Mouse (Mus musculus): ENCODE data around the gene Tmem178. TPM values are rescaled to one million over a fixed set of nuclear protein-coding genes. Genes with fewer than 3 reads are reported as not detected.

The Tmem178 gene
- polyA plus RNA-seq, 1 experiment = not detected

DNA sequence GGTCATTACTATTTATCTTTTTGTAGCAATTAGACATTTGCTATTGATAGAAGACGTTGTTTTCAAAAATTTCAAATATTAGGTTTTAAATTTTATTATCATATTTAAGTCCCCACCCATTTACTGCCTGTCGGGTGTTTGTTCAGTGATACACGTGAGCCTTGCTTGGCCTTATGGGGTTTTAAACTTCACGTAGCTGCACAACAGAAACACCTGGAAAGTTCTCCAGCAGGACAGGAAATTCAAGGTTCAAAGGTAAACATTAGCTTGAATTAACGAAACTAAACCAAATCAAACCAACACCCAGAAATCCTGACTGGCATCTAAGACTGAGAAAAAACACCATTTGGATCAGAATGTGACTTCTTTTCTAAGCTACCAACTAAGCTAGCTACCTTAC lies 57.7 kb downstream of the Tmem178 start:
- H3K9me3 ChIP-seq (ENCODE audit: control insufficient read depth, low read length) = no peaks in the 10 kb centered on the region
- H3K4me3 ChIP-seq (replicated peaks) = no peak overlapping the region
- no peak for TF ChIP-seq GATA1 (IDR thresholded peaks at IDR 0.05; ENCODE audit: low read length)
- no peak for TF ChIP-seq TAL1 (IDR thresholded peaks at IDR 0.05; ENCODE audit: low read length)
- no peaks in the 10 kb centered on the region for H3K4me1 ChIP-seq (ENCODE audit: control insufficient read depth)
- no peaks in the 10 kb centered on the region for H3K27me3 ChIP-seq (ENCODE audit: control insufficient read depth)
- H3K36me3 ChIP-seq (ENCODE audit: control insufficient read depth) = no peaks in the 10 kb centered on the region

- Histone ChIP-seq H3K4me3 (replicated peaks) (no peak overlapping the region), H3K27me3 (ENCODE audit: control insufficient read depth) (no peaks in the 10 kb centered on the region), H3K36me3 (ENCODE audit: control insufficient read depth) (no peaks in the 10 kb centered on the region), H3K4me1 (ENCODE audit: control insufficient read depth) (no peaks in the 10 kb centered on the region), H3K9me3 (ENCODE audit: control insufficient read depth, low read length) (no peaks in the 10 kb centered on the region)
- TF ChIP-seq GATA1 (IDR thresholded peaks at IDR 0.05; ENCODE audit: low read length) = no peak
- TF ChIP-seq TAL1 (IDR thresholded peaks at IDR 0.05; ENCODE audit: low read length) = no peak
These were observed 60.0 kb downstream of the Tmem178 start for GRCm38 (mm10) chr17:81004454-81004853.

DNA sequence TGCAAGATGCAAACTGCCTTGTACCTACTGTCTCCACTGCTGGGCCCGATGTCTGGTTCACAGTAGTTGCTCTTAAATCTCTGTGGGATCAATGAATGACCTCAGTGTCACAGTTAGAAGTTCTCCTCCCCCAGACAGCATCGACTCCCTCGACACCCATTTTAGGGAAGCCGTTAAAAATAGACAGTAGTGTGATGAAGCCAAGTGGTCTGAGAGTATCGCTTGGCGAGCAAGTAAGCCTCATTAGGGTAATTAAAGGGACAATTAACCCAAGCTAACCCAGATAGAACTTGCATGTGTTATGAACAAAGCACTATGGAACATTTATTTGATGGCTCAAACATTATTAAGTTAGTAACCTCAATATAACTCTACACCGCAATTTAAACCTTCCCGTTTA lies 60.9 kb downstream of the Tmem178 start:
- H3K4me1 ChIP-seq (ENCODE audit: control insufficient read depth) = no peaks in the 10 kb centered on the region
- no peaks in the 10 kb centered on the region for H3K27me3 ChIP-seq (ENCODE audit: control insufficient read depth)
- TF ChIP-seq TAL1 (IDR thresholded peaks at IDR 0.05; ENCODE audit: low read length) = no peak
- no peak for TF ChIP-seq GATA1 (IDR thresholded peaks at IDR 0.05; ENCODE audit: low read length)

GRCm38 (mm10) chr17:81009112-81009511 lies 64.7 kb downstream of the Tmem178 start:
- H3K36me3 ChIP-seq (ENCODE audit: control insufficient read depth) = no peaks in the 10 kb centered on the region
- TF ChIP-seq GATA1 (IDR thresholded peaks at IDR 0.05; ENCODE audit: low read length) (no peak), TAL1 (IDR thresholded peaks at IDR 0.05; ENCODE audit: low read length) (no peak)
- no peak overlapping the region for H3K4me3 ChIP-seq (replicated peaks)
- H3K4me1 ChIP-seq (ENCODE audit: control insufficient read depth) = no peaks in the 10 kb centered on the region
- no peaks in the 10 kb centered on the region for H3K27me3 ChIP-seq (ENCODE audit: control insufficient read depth)
- no peaks in the 10 kb centered on the region for H3K9me3 ChIP-seq (ENCODE audit: control insufficient read depth, low read length)

More for the DNA sequence above, 60.9 kb downstream of the Tmem178 start:
- Histone ChIP-seq H3K4me3 (replicated peaks) (no peak overlapping the region), H3K9me3 (ENCODE audit: control insufficient read depth, low read length) (no peaks in the 10 kb centered on the region), H3K36me3 (ENCODE audit: control insufficient read depth) (no peaks in the 10 kb centered on the region)

- no peaks in the 10 kb centered on the region for H3K36me3 ChIP-seq (ENCODE audit: control insufficient read depth)
- TF ChIP-seq TAL1 (IDR thresholded peaks at IDR 0.05; ENCODE audit: low read length) = no peak
- no peak for TF ChIP-seq GATA1 (IDR thresholded peaks at IDR 0.05; ENCODE audit: low read length)
- no peak overlapping the region for H3K4me3 ChIP-seq (replicated peaks)
- no peaks in the 10 kb centered on the region for H3K9me3 ChIP-seq (ENCODE audit: control insufficient read depth, low read length)
- H3K27me3 ChIP-seq (ENCODE audit: control insufficient read depth) = no peaks in the 10 kb centered on the region
- H3K4me1 ChIP-seq (ENCODE audit: control insufficient read depth) = no peaks in the 10 kb centered on the region
These were observed 65.8 kb downstream of the Tmem178 start for GRCm38 (mm10) chr17:81010199-81010598.

GRCm38 (mm10) chr17:81010844-81011685 lies 66.6 kb downstream of the Tmem178 start:
- H3K36me3 ChIP-seq (ENCODE audit: control insufficient read depth) = no peaks in the 10 kb centered on the region
- no peaks in the 10 kb centered on the region for H3K4me1 ChIP-seq (ENCODE audit: control insufficient read depth)
- TF ChIP-seq GATA1 (IDR thresholded peaks at IDR 0.05; ENCODE audit: low read length) (no peak), TAL1 (IDR thresholded peaks at IDR 0.05; ENCODE audit: low read length) (no peak)
- H3K27me3 ChIP-seq (ENCODE audit: control insufficient read depth) = no peaks in the 10 kb centered on the region
- H3K9me3 ChIP-seq (ENCODE audit: control insufficient read depth, low read length) = no peaks in the 10 kb centered on the region
- no peak overlapping the region for H3K4me3 ChIP-seq (replicated peaks)

DNA sequence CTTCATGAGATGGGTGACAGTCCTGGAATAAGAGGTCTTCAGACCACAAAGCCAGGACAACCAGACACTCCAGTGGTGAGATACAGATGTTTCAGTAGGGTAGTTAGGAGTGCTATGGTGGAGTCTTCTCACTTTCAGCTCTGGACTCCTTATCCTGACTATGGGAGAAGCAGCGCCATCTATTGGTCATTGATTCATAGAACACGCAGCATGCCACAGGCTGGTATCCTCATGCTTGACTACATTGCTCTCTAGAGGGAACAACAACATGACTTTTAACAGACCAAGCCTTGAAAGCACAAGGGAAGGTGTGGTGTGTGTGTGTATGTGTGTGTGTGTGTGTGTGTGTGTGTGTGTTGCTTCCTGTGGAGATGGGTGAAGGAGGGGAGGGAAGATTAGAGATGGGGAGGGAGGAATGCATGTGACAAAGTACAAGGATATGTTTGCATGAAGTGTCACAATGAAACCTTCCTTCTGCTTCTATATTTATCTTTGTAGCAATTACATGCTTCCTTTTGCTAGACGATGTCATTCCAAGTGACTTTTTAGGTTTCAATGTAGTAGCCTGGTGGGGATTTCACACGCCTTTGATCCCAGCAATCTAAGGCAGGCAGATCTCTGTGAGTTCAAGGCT lies 71.5 kb downstream of the Tmem178 start:
- Histone ChIP-seq H3K4me1 (ENCODE audit: control insufficient read depth) (no peaks in the 10 kb centered on the region), H3K36me3 (ENCODE audit: control insufficient read depth) (no peaks in the 10 kb centered on the region), H3K9me3 (ENCODE audit: control insufficient read depth, low read length) (no peaks in the 10 kb centered on the region), H3K27me3 (ENCODE audit: control insufficient read depth) (no peaks in the 10 kb centered on the region), H3K4me3 (replicated peaks) (no peak overlapping the region)
- TF ChIP-seq TAL1 (IDR thresholded peaks at IDR 0.05; ENCODE audit: low read length) (no peak), GATA1 (IDR thresholded peaks at IDR 0.05; ENCODE audit: low read length) (no peak)

DNA sequence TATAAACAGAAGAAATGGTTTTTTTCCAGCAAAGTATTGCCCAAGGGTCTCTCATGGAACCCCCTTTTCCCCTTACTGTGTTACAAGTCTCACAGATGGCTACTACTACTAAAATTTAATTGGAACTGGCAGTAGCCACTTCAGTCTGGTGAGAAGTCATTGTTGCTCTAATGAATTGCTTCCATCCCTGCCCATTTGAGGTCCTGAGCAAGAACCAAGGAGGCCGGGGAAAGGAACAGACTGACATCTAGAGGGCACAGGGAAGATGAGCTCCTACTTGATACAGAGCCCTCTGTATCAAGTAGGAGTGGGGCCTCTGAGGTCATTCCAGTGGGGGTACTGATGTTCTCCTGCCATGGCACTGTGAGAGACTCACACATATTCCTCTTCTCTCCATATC lies 72.7 kb downstream of the Tmem178 start:
- TF ChIP-seq TAL1 (IDR thresholded peaks at IDR 0.05; ENCODE audit: low read length) (no peak), GATA1 (IDR thresholded peaks at IDR 0.05; ENCODE audit: low read length) (no peak)
- no peak overlapping the region for H3K4me3 ChIP-seq (replicated peaks)
- no peaks in the 10 kb centered on the region for H3K9me3 ChIP-seq (ENCODE audit: control insufficient read depth, low read length)
- H3K27me3 ChIP-seq (ENCODE audit: control insufficient read depth) = no peaks in the 10 kb centered on the region
- no peaks in the 10 kb centered on the region for H3K36me3 ChIP-seq (ENCODE audit: control insufficient read depth)
- no peaks in the 10 kb centered on the region for H3K4me1 ChIP-seq (ENCODE audit: control insufficient read depth)

DNA sequence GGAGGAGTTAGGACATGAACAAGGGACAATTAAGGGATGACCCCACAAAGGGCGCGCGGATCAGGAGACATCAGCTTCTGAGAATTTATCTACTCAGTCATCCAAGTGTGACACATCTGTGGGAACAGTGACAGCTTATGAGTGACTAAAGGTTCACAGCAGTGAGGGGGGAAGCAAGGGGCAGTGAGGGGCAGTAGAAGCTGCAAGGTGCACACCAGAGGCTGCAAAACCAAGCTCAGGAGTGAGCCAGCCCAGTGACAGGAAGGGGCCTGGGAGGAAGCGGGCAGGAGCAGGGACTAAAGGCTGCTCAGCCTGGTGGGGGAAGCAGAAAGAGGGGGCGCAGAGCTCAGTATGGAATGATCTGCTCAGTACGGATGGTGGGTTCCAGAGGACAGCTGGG lies 82.9 kb downstream of the Tmem178 start:
- Histone ChIP-seq H3K9me3 (ENCODE audit: control insufficient read depth, low read length) (no peaks in the 10 kb centered on the region), H3K27me3 (ENCODE audit: control insufficient read depth) (no peaks in the 10 kb centered on the region), H3K4me1 (ENCODE audit: control insufficient read depth) (peaks cover 18% of the 10 kb centered on the region), H3K36me3 (ENCODE audit: control insufficient read depth) (peaks cover 83% of the 10 kb centered on the region), H3K4me3 (replicated peaks) (no peak overlapping the region)
- TF ChIP-seq TAL1 (IDR thresholded peaks at IDR 0.05; ENCODE audit: low read length) (no peak), GATA1 (IDR thresholded peaks at IDR 0.05; ENCODE audit: low read length) (no peak)
